Mouse (Mus musculus) heart, embryonic 16.5 days (tissue): ENCODE data around the gene Fmn2. TPM values are rescaled to one million over a fixed set of nuclear protein-coding genes. Genes with fewer than 3 reads are reported as not detected.

Experiments
- ATAC-seq: fragments of 200-750 bp; cut with Nextera tagmentation; replicated peaks from 2 replicates; pipeline ENCODE4 v1.8.0; 2017; ENCODE audit warnings: moderate number of reproducible peaks; ENCODE audit not compliant: insufficient read depth, low FRiP score; ENCODE audit errors: extremely low read depth
- H3K27ac ChIP-seq: fragments of 300-500 bp; sonication (generic); 2 replicates; pipeline ENCODE4 v1.5.1; 2014; ENCODE audit warnings: mild to moderate bottlenecking, low read length, control low read depth, moderate library complexity
- H3K27me3 ChIP-seq: fragments of 300-500 bp; sonication (generic); 2 replicates; pipeline ENCODE4 v1.6.1; 2014; ENCODE audit warnings: low read length, mixed read lengths; ENCODE audit not compliant: control insufficient read depth, insufficient read depth
- H3K36me3 ChIP-seq: fragments of 300-500 bp; sonication (generic); 2 replicates; pipeline ENCODE4 v1.6.1; 2014; ENCODE audit not compliant: control insufficient read depth, insufficient read depth
- H3K4me1 ChIP-seq: fragments of 300-500 bp; sonication (generic); 2 replicates; pipeline ENCODE4 v1.6.1; 2014; ENCODE audit warnings: low read length, mixed read lengths; ENCODE audit not compliant: control insufficient read depth, insufficient read depth
- H3K4me2 ChIP-seq: fragments of 300-500 bp; sonication (generic); 2 replicates; pipeline ENCODE4 v1.6.1; 2014; ENCODE audit warnings: low read depth, mild to moderate bottlenecking, control low read depth, low read length
- H3K4me3 ChIP-seq: fragments of 300-500 bp; sonication (generic); 2 replicates; pipeline ENCODE4 v1.5.1; 2014; ENCODE audit warnings: mild to moderate bottlenecking, control low read depth, low read length
- H3K9ac ChIP-seq: fragments of 300-500 bp; sonication (generic); 2 replicates; pipeline ENCODE4 v1.6.1; 2014; ENCODE audit warnings: low read length, control low read depth
- H3K9me3 ChIP-seq: fragments of 300-500 bp; sonication (generic); replicated peaks from 2 replicates; pipeline ENCODE4 v1.6.1; 2016; ENCODE audit warnings: low read length; ENCODE audit not compliant: control insufficient read depth
- WGBS: fragments of 180-500 bp; shearing (Covaris S2); extraction: QIAGEN DNeasy Blood & Tissue Kit; methylation state at CpG from one replicate; pipeline ENCODE4 v1.1.7; 2014; 5-methylcytosine and 5-hydroxymethylcytosine counted together
- polyA plus RNA-seq: library from polyadenylated mRNA; unstranded; fragments of >200 nt; fragmentation: Nextera tagmentation; extraction: Ambion mirVana; gene quantifications from 2 replicates; pipeline ENCODE4 v1.2.1, GENCODE M21; 2015

The Fmn2 gene
- polyA plus RNA-seq, 1 experiment from 2014 or later, result 0.25 TPM

DNA sequence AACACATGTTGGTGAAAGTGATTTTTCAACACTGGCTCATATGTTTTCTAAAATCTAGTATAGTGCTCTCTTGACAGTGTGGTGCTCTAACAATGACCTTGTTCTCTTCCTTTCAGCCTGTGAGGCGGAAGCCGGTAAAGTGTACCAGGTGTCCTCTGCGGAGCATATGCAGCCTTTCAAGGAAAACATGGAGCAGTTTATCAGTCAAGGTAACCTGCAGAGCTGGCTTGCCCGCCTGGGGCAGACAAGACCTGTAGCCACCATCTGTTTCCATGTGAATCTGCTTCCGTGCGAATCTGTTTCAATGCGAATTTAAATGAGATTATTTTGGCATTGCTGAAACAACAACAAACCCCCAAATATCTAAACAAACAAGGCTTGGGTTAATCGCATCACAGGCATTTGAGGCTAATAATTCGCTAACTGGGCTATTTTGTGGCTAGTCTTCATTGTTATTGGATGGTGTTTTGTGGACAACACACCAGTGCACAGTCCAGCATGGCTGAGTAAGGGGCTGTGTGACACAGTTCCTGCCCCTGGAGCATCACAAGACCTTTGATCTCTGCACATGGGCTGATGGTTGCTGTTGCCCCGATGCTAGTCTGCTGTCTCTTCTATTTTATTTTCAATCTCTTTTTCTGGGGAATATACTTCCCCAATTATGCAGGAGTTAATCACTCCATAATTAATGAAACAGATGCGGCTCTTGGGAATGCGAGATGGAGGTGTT lies 218.3 kb downstream of the Fmn2 start:
- no peaks in the 10 kb centered on the region for H3K9me3 ChIP-seq
- H3K4me3 ChIP-seq, result no peak overlapping the region
- no peaks in the 10 kb centered on the region for H3K27me3 ChIP-seq
- no peak overlapping the region for H3K27ac ChIP-seq
- no peaks in the 10 kb centered on the region for H3K4me1 ChIP-seq
- H3K9ac ChIP-seq, result no peak overlapping the region
- 89% methylated on average over 12 of the region's 12 CpGs for WGBS
- H3K4me2 ChIP-seq, result no peak overlapping the region
- no peaks in the 10 kb centered on the region for H3K36me3 ChIP-seq
- ATAC-seq, result no peak

DNA sequence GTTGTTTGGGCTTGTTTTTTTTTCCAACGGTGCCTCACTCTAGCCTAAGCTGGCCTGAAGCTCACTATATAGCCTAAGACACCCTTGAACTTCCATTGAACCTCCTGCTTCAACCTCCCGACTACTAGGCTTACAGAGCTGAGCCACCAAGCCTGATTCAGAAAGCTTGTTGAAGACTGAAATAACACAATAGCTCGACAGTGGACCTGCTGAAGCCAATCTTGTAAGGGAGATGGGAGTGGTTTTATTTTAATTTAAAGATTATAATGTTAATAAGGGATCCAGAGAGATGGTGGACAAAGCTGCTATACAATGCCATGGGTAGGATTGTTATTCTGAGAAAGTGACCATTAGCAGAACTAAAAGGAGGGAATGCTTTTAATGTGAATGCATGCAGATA lies 227.1 kb downstream of the Fmn2 start:
- no peak for ATAC-seq
- H3K4me2 ChIP-seq, result no peak overlapping the region
- H3K9ac ChIP-seq, result no peak overlapping the region
- no peaks in the 10 kb centered on the region for H3K36me3 ChIP-seq
- H3K4me3 ChIP-seq, result no peak overlapping the region
- no peaks in the 10 kb centered on the region for H3K4me1 ChIP-seq
- no peaks in the 10 kb centered on the region for H3K27me3 ChIP-seq
- H3K9me3 ChIP-seq, result no peaks in the 10 kb centered on the region
- WGBS, result 71% methylated on average over 3 of the region's 3 CpGs
- H3K27ac ChIP-seq, result no peak overlapping the region

DNA sequence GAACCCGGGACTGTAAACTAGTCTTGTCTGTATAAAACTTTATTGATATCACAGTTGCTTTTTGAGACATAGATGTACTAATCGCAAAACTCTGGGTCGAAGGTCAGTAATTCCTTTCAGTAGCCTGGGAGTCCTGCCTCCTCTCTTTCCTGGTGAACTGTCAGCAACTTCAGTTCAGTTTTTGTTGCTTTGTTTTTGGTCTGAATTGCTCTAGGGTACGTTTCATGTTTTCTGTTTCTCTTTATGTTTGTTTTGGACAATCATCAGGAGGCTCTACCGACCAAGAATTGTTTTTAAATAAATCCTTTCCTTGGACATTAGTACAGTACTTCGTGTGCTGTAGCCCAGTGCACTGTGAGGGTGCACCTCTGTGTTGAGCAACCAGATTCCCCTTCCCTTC lies 231.1 kb downstream of the Fmn2 start:
- ATAC-seq, result no peak

DNA sequence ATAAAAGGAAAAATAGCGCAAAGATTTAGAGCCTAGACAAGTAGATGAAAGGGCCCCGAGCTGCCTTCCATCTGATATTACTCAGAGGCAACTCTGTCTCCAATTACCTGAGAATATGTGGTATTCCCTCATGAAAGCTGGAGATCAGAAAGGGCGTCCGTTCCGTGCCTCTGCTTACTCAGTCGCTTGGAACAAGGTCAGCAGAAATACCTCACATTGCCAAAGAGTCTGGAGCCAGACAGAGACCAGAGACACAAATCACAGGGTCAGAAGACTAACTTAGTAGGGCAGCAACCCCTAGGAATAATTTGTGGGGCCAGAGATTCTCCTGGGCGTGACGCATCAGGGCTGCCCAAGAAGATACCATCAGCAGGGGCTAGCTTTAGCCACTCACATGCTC lies 237.3 kb downstream of the Fmn2 start:
- Histone ChIP-seq H3K27ac (no peak overlapping the region), H3K27me3 (no peaks in the 10 kb centered on the region), H3K36me3 (no peaks in the 10 kb centered on the region), H3K9ac (no peak overlapping the region), H3K4me1 (no peaks in the 10 kb centered on the region), H3K9me3 (no peaks in the 10 kb centered on the region), H3K4me3 (no peak overlapping the region), H3K4me2 (no peak overlapping the region)
- WGBS, result 80% methylated on average over 8 of the region's 8 CpGs
- ATAC-seq, result no peak

More for the DNA sequence above, 231.1 kb downstream of the Fmn2 start:
- no peaks in the 10 kb centered on the region for H3K4me1 ChIP-seq
- no peaks in the 10 kb centered on the region for H3K9me3 ChIP-seq
- H3K4me2 ChIP-seq, result no peak overlapping the region
- H3K27me3 ChIP-seq, result no peaks in the 10 kb centered on the region
- no peak overlapping the region for H3K4me3 ChIP-seq
- no peak overlapping the region for H3K27ac ChIP-seq
- no peaks in the 10 kb centered on the region for H3K36me3 ChIP-seq
- H3K9ac ChIP-seq, result no peak overlapping the region
- 55% methylated on average over 6 of the region's 6 CpGs for WGBS

DNA sequence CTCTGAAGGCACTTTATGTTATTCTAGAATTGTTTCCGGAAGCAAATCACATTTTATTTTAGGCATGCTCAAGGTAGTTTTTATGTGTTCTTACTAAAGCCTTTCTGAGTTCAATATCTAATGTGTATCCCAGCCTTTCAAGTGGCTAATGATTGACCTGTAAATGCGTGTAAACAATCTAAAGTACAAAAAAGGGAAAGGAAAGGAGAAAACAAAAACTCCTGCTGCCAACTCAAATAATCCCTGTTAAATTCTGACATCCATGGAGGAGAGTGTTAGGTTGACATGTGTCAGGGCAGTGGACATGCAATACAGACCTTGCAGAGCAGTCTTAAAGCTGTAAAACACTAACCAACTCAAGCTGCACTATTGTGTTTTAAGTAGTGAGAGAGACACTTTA lies 241.0 kb downstream of the Fmn2 start:
- H3K27ac ChIP-seq, result no peak overlapping the region
- no peak overlapping the region for H3K4me3 ChIP-seq
- H3K27me3 ChIP-seq, result no peaks in the 10 kb centered on the region
- no peaks in the 10 kb centered on the region for H3K4me1 ChIP-seq
- no peaks in the 10 kb centered on the region for H3K9me3 ChIP-seq
- H3K9ac ChIP-seq, result no peak overlapping the region
- H3K36me3 ChIP-seq, result no peaks in the 10 kb centered on the region
- H3K4me2 ChIP-seq, result no peak overlapping the region
- ATAC-seq, result no peak
- 70% methylated on average over 2 of the region's 2 CpGs for WGBS

DNA sequence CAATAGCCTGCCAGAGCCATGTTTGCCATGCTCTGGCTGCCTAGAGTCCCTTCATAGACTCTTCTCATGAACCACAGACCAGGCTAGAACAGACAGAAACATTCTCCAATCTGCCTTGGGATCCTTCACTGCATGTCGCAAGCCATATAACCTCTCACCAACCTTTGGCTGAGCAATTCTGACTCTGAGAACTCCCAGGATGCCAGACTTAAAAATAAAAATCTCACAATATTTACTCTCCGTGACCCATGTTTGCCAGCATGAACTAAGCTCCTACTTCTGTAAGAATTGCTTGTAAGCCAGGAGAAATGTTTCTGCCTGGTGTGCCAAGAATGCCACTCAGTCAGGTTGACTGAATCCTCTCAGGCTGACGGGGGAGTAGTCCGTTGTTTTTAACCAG lies 246.9 kb downstream of the Fmn2 start:
- Histone ChIP-seq H3K9ac (no peak overlapping the region), H3K4me1 (no peaks in the 10 kb centered on the region), H3K9me3 (no peaks in the 10 kb centered on the region), H3K27me3 (no peaks in the 10 kb centered on the region), H3K4me2 (no peak overlapping the region), H3K36me3 (no peaks in the 10 kb centered on the region), H3K4me3 (no peak overlapping the region), H3K27ac (no peak overlapping the region)
- WGBS, result 88% methylated on average over 4 of the region's 4 CpGs
- ATAC-seq, result no peak

DNA sequence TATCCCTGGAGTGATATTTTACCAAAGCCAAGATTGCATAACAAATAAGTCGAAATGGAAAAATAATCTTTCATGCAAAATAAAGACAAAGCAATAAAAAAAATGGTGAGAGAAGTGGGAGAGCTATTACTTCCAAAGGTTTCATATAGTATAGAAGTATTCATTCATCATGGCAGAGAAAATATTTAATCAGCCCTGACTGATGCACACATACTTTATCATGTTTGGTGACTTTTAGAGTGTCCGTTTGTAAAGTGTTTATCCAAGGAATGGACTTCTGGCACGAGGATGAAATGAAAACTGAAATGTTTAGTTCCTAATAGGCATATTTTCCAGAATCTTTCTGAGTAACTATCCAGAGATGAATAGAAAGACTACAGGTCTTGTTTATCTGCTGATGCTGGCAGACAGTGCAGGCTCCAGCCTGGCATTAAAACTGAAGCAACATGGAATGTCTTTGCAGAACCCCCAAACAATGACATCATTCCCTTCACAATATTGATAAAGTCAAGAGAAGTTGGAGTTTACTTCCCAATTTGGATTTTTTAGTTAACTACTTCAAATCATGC lies 249.4 kb downstream of the Fmn2 start:
- ATAC-seq, result no peak
- H3K9ac ChIP-seq, result no peak overlapping the region
- 45% methylated on average over 3 of the region's 3 CpGs for WGBS

DNA sequence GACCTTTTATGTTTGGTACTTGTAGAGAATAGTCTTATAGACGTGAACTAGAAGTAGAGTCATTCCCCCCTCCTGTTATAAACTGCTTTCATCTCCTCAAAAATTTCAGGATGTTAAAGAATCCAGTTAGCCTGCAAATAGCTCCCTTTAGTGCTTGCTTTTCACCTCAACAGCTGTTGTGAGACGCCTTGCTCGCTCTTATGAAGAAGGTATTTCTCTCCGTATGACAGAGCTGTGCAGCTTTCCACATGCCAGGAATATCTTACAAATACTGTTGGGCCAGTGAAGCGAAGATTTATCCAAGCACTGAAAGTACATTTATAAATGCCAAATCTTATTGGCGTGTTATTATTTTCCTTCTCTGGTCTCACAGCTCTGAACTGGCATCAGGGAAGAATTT lies 257.7 kb downstream of the Fmn2 start:
- H3K27me3 ChIP-seq, result no peaks in the 10 kb centered on the region
- WGBS, result 67% methylated on average over 6 of the region's 6 CpGs
- no peak overlapping the region for H3K4me3 ChIP-seq
- H3K36me3 ChIP-seq, result no peaks in the 10 kb centered on the region
- H3K9me3 ChIP-seq, result no peaks in the 10 kb centered on the region
- no peak overlapping the region for H3K27ac ChIP-seq
- H3K4me2 ChIP-seq, result no peak overlapping the region
- no peak for ATAC-seq
- no peak overlapping the region for H3K9ac ChIP-seq
- H3K4me1 ChIP-seq, result no peaks in the 10 kb centered on the region

More for the DNA sequence above, 249.4 kb downstream of the Fmn2 start:
- Histone ChIP-seq H3K9me3 (no peaks in the 10 kb centered on the region), H3K27me3 (no peaks in the 10 kb centered on the region), H3K4me3 (no peak overlapping the region), H3K4me1 (no peaks in the 10 kb centered on the region), H3K27ac (no peak overlapping the region), H3K36me3 (no peaks in the 10 kb centered on the region), H3K4me2 (no peak overlapping the region)

DNA sequence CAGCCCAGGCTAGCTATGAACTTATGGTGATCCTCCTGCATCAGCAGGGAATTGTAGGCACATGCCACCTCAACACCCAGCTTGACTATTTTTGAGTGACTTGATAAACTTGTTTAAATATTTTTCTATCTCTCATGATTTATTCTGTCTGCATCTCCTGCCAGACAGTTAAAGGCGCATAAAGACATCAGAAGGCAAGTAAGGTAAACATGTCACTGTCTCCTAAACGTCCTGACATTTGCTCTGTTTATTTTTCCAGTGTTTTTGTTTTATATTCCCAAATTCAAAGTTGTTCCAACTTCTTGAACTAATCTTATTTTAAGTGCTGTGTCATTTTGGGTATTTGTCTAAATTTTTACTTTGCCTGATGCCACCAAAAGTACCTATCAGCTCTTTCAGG lies 264.1 kb downstream of the Fmn2 start:
- H3K9ac ChIP-seq, result no peak overlapping the region
- H3K4me1 ChIP-seq, result no peaks in the 10 kb centered on the region
- no peak for ATAC-seq
- H3K36me3 ChIP-seq, result no peaks in the 10 kb centered on the region
- no peak overlapping the region for H3K4me2 ChIP-seq
- H3K27ac ChIP-seq, result no peak overlapping the region
- H3K27me3 ChIP-seq, result no peaks in the 10 kb centered on the region
- 34% methylated on average over 2 of the region's 2 CpGs for WGBS
- no peak overlapping the region for H3K4me3 ChIP-seq
- H3K9me3 ChIP-seq, result no peaks in the 10 kb centered on the region
